Mouse (Mus musculus) erythroblast, adult 5-6 weeks (primary cell): ENCODE measurements around the gene Mgat4b. TPM values are rescaled to one million over a fixed set of nuclear protein-coding genes. Genes with fewer than 3 reads are reported as not detected.
A peak's percentile ranks its signal among the peaks of the same experiment; 100 is the strongest.

Experiments used
- ATAC-seq: replicated peaks from 2 replicates; pipeline ENCODE4 v1.8.0; 2016; ENCODE audit warnings: moderate number of reproducible peaks, mild to moderate bottlenecking, moderate TSS enrichment, inconsistent platforms; ENCODE audit not compliant: poor library complexity, low FRiP score, severe bottlenecking
- total RNA-seq, 2 experiments: library from RNA; stranded (forward) in 1 of 2; stranded (reverse) in 1 of 2; fragments of 150-400 nt in 1 of 2; fragments of 200-764, 138-1000 nt in 1 of 2; gene quantifications; 2 replicates each; pipeline versions ENCODE4 v1.2.3 to v1.2.4; 2015 to 2017; ENCODE audit warnings: low replicate concordance in 2 of 2

Gene Mgat4b
- total RNA-seq, 2 experiments from 2014 or later: 5.1 to 7.1 TPM

GRCm38 (mm10) chr11:50275568-50276151, 65.0 kb downstream of the Mgat4b start:
- no peak for ATAC-seq

- no peak for ATAC-seq
Measured at GRCm38 (mm10) chr11:50277025-50277424, 66.3 kb downstream of the Mgat4b start.

GRCm38 (mm10) chr11:50277706-50278105, 67.0 kb downstream of the Mgat4b start:
- ATAC-seq: 0 out of 2 replicates have a peak, but pooled peaks have one; percentile 11

- ATAC-seq: no peak
Measured at GRCm38 (mm10) chr11:50279005-50279404, 68.3 kb downstream of the Mgat4b start.

- ATAC-seq: no peak
Measured at GRCm38 (mm10) chr11:50280053-50280452, 69.4 kb downstream of the Mgat4b start.

Other genes with a start within 250 kb of the Mgat4b start
- 78.8 and 84.9 TPM in 2 replicates for gene Rnf130, start 185.5 kb upstream of the Mgat4b start, total RNA-seq (2015; ENCODE audit: low replicate concordance)
- gene Rnf130, start 185.5 kb upstream of the Mgat4b start, total RNA-seq (2017; ENCODE audit: low replicate concordance): 45.4 and 63.6 TPM in 2 replicates
- gene Tbc1d9b, start 79.5 kb upstream of the Mgat4b start, total RNA-seq (2015; ENCODE audit: low replicate concordance): 6.1 and 12.5 TPM in 2 replicates
- 15.9 and 30.5 TPM in 2 replicates for gene Tbc1d9b, start 79.5 kb upstream of the Mgat4b start, total RNA-seq (2017; ENCODE audit: low replicate concordance)
- 6.7 and 9.8 TPM in 2 replicates for gene Mrnip, start 36.4 kb upstream of the Mgat4b start, total RNA-seq (2015; ENCODE audit: low replicate concordance)
- 2.8 and 4.0 TPM in 2 replicates for gene Mrnip, start 36.4 kb upstream of the Mgat4b start, total RNA-seq (2017; ENCODE audit: low replicate concordance)
- 101 and 109 TPM in 2 replicates for gene Sqstm1, start 63 bp upstream of the Mgat4b start, total RNA-seq (2015; ENCODE audit: low replicate concordance)
- 596 and 621 TPM in 2 replicates for gene Sqstm1, start 63 bp upstream of the Mgat4b start, total RNA-seq (2017; ENCODE audit: low replicate concordance)
- gene Ltc4s, start 27.7 kb downstream of the Mgat4b start, total RNA-seq (2015; ENCODE audit: low replicate concordance): not detected in 2 replicates
- gene Ltc4s, start 27.7 kb downstream of the Mgat4b start, total RNA-seq (2017; ENCODE audit: low replicate concordance): 2.2 TPM in 1 of 2 replicates, not detected in the other
- 15.2 and 15.7 TPM in 2 replicates for gene Maml1, start 81.4 kb downstream of the Mgat4b start, total RNA-seq (2015; ENCODE audit: low replicate concordance)
- 7.2 and 10.0 TPM in 2 replicates for gene Maml1, start 81.4 kb downstream of the Mgat4b start, total RNA-seq (2017; ENCODE audit: low replicate concordance)
- gene Canx, start 114.8 kb downstream of the Mgat4b start, total RNA-seq (2015; ENCODE audit: low replicate concordance): 98.6 and 101 TPM in 2 replicates
- gene Canx, start 114.8 kb downstream of the Mgat4b start, total RNA-seq (2017; ENCODE audit: low replicate concordance): 226 and 340 TPM in 2 replicates
- gene Cby3, start 143.6 kb downstream of the Mgat4b start, total RNA-seq (2015; ENCODE audit: low replicate concordance): not detected in 2 replicates
- not detected in 2 replicates for gene Cby3, start 143.6 kb downstream of the Mgat4b start, total RNA-seq (2017; ENCODE audit: low replicate concordance)
- gene Hnrnph1, start 166.1 kb downstream of the Mgat4b start, total RNA-seq (2015; ENCODE audit: low replicate concordance): 162 and 237 TPM in 2 replicates
- gene Hnrnph1, start 166.1 kb downstream of the Mgat4b start, total RNA-seq (2017; ENCODE audit: low replicate concordance): 155 and 222 TPM in 2 replicates
- 7.3 and 8.6 TPM in 2 replicates for gene Rufy1, start 220.2 kb downstream of the Mgat4b start, total RNA-seq (2015; ENCODE audit: low replicate concordance)
- gene Rufy1, start 220.2 kb downstream of the Mgat4b start, total RNA-seq (2017; ENCODE audit: low replicate concordance): 7.6 and 7.7 TPM in 2 replicates